Mouse (Mus musculus) MEL (cell line): ENCODE results near the gene Acp2.

ENCODE experiments used
- MYC ChIP-seq: IDR thresholded peaks from 2 replicates; pipeline ENCODE4 v1.6.1; 2011; ENCODE audit warnings: low read depth, mild to moderate bottlenecking, low read length, improper control_type of control experiment, moderate library complexity
- POLR2A ChIP-seq, 2 experiments: IDR thresholded peaks; 2 replicates each; pipeline ENCODE4 v1.6.1; 2011 to 2012; ENCODE audit warnings: low read length in 2 of 2, mild to moderate bottlenecking in 2 of 2, control low read depth in 1 of 2, improper control_type of control experiment in 1 of 2, low read depth in 1 of 2, moderate library complexity in 1 of 2; ENCODE audit not compliant: control insufficient read depth in 1 of 2, insufficient read depth in 1 of 2, poor library complexity in 1 of 2
- TAL1 ChIP-seq: IDR thresholded peaks from 2 replicates; pipeline ENCODE4 v1.6.1; 2012; ENCODE audit warnings: mild to moderate bottlenecking, inconsistent platforms, low read length, moderate library complexity, mixed read lengths
- ZC3H11A ChIP-seq: IDR thresholded peaks from 2 replicates; pipeline ENCODE4 v1.6.1; 2012; ENCODE audit warnings: low read depth, mild to moderate bottlenecking, inconsistent platforms, low read length, improper control_type of control experiment
- ZKSCAN1 ChIP-seq: IDR thresholded peaks from 2 replicates; pipeline ENCODE4 v1.6.1; 2012; ENCODE audit warnings: low read depth, mild to moderate bottlenecking, inconsistent platforms, low read length, improper control_type of control experiment, moderate library complexity

DNA sequence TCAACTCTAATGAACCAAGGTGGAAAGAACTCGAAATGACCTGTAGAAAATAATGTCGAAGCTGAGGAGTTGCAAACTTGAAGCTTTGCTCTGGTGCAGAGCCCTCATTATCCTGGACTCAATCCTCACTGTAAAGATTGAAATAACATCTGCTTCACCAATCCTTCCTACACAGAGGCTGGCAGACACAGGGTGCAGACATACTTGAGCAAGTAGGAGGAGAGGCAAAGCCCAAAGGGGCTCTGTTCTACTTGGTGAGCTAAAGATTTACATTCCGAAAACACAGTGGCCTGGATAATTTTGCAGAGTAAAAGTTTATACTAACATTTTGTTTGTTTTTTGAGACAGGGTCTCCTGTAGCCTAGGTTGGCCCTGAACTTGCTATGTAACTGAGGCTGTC, 3.8 kb upstream of the Acp2 start:
- TF ChIP-seq ZKSCAN1 (no peak), POLR2A (IDR thresholded peaks at IDR 0.05; ENCODE audit: control insufficient read depth in 1 of 2, insufficient read depth in 1 of 2, low read depth in 1 of 2, low read length in 2 of 2, poor library complexity in 1 of 2) (no peak), TAL1 (no peak), MYC (no peak), ZC3H11A (no peak)
